9 mouse cellular contexts compared by ENCODE assay signal in genomic region chr7:84088971-84089370, GRCm38 (mm10). TPM values are rescaled to one million over a fixed set of nuclear protein-coding genes. Genes with fewer than 3 reads are reported as not detected.
DNase-seq lines count a peak whose midpoint lies in the region; ATAC-seq and TF ChIP-seq lines count a peak whose summit lies in the region.
"Had no signal": no experiment of that assay in that cellular context is flagged by ENCODE, and none has a peak within 500 bp of the region (broad histone marks: within the 10 kb centered on the region; RNA-seq: fewer than 3 reads in every experiment).

No protein-coding gene starts in this region.

- no peak for ATAC-seq in hindbrain, embryonic 14.5 days (ENCODE audit: low FRiP score)
- no peak for ATAC-seq in hindbrain, embryonic 12.5 days (ENCODE audit: low FRiP score)

- H3K27me3 ChIP-seq in hindbrain, embryonic 14.5 days (ENCODE audit: control insufficient read depth, insufficient read depth, low read length) = peaks cover 26% of the 10 kb centered on the region
- peaks cover 38% of the 10 kb centered on the region for H3K27me3 ChIP-seq in hindbrain, embryonic 12.5 days

- peak; percentile 68 for DNase-seq in hindbrain, embryonic 14.5 days (ENCODE audit: low spot score)
- peak; percentile 39 for DNase-seq in T-cell, adult 2 months (ENCODE audit: low spot score)
- DNase-seq in cerebellum, postnatal 36 days = peak; percentile 75 to 77
- DNase-seq in heart, postnatal 10 days = peak; percentile 83 to 87
- peak; percentile 69 to 80 for DNase-seq in left cerebral cortex, postnatal 14 days (ENCODE audit: low spot score in 2 of 2)
- peak; percentile 56 to 81 for DNase-seq in thymus, postnatal 10 days (ENCODE audit: low spot score in 2 of 2)

- H3K9me3 ChIP-seq in hindbrain, embryonic 14.5 days (ENCODE audit: control insufficient read depth, low read length) = no peaks in the 10 kb centered on the region
- H3K9me3 ChIP-seq in hindbrain, embryonic 12.5 days (replicated peaks) = no peaks in the 10 kb centered on the region
- H3K9me3 ChIP-seq: neural tube, embryonic 13.5 days had no signal

- WGBS in hindbrain, embryonic 14.5 days = 23% methylated on average over 4 of the region's 4 CpGs
- 17% methylated on average over 4 of the region's 4 CpGs for WGBS in hindbrain, embryonic 12.5 days
- WGBS in olfactory bulb, adult 2 months = 15% methylated on average over 4 of the region's 4 CpGs

- H3K4me3 ChIP-seq in hindbrain, embryonic 14.5 days (replicated peaks; ENCODE audit: low read length) = no peak overlapping the region
- H3K4me3 ChIP-seq in hindbrain, embryonic 12.5 days = no peak overlapping the region
- no peak overlapping the region for H3K4me3 ChIP-seq in olfactory bulb, adult 2 months (ENCODE audit: insufficient read depth, low read depth, low read length)
- H3K4me3 ChIP-seq: neural tube, embryonic 13.5 days had no signal

- H3K4me1 ChIP-seq in hindbrain, embryonic 14.5 days (replicated peaks; ENCODE audit: control insufficient read depth, insufficient read depth, low read length) = peaks cover 13% of the 10 kb centered on the region
- peaks cover 12% of the 10 kb centered on the region for H3K4me1 ChIP-seq in hindbrain, embryonic 12.5 days
- 0 out of 2 replicates have a peak, but pooled peaks cover 12% of the 10 kb centered on the region for H3K4me1 ChIP-seq in olfactory bulb, adult 2 months (ENCODE audit: control insufficient read depth, insufficient read depth, low read length)

- intact Hi-C loops in heart, postnatal 10 days (cut with DNase I) = loop anchor here (1.0 to 10.0 kb wide), 3 partner anchors 62 to 424 kb away; partner anchors contain the start of gene Abhd17c
- intact Hi-C loops in left cerebral cortex, postnatal 14 days (cut with DNase I) = loop anchor here (1.0 to 5.0 kb wide), 5 partner anchors 63 to 708 kb away; partner anchors contain the start of gene Abhd17c

- no peak overlapping the region for H3K4me2 ChIP-seq in hindbrain, embryonic 14.5 days (replicated peaks)
- H3K4me2 ChIP-seq in hindbrain, embryonic 12.5 days (replicated peaks) = no peak overlapping the region
- H3K4me2 ChIP-seq: neural tube, embryonic 13.5 days had no signal

- TF ChIP-seq CTCF in olfactory bulb, adult 2 months (IDR thresholded peaks at IDR 0.05; ENCODE audit: insufficient read depth, low read depth, low read length) = 0 out of 2 replicates have a peak, but pooled peaks have one; percentile 15

- H3K9ac ChIP-seq in hindbrain, embryonic 14.5 days = no peak overlapping the region
- H3K9ac ChIP-seq in hindbrain, embryonic 12.5 days = no peak overlapping the region
- H3K9ac ChIP-seq: neural tube, embryonic 13.5 days had no signal

- TF ChIP-seq POLR2A in olfactory bulb, adult 2 months (IDR thresholded peaks at IDR 0.05; ENCODE audit: insufficient read depth, low read depth, low read length) = no peak

- no peak overlapping the region for H3K27ac ChIP-seq in hindbrain, embryonic 14.5 days
- H3K27ac ChIP-seq in hindbrain, embryonic 12.5 days = no peak overlapping the region
- no peak overlapping the region for H3K27ac ChIP-seq in olfactory bulb, adult 2 months (ENCODE audit: insufficient read depth, low read depth, low read length)
- H3K27ac ChIP-seq: neural tube, embryonic 13.5 days had no signal

- no peaks in the 10 kb centered on the region for H3K36me3 ChIP-seq in hindbrain, embryonic 14.5 days (replicated peaks; ENCODE audit: control insufficient read depth, insufficient read depth)
- no peaks in the 10 kb centered on the region for H3K36me3 ChIP-seq in hindbrain, embryonic 12.5 days
- H3K36me3 ChIP-seq: neural tube, embryonic 13.5 days had no signal

RNA-seq across cellular contexts. Expression of gene Cemip, which starts 2.7 kb away (rescaled TPM):
- polyA plus RNA-seq in hindbrain, embryonic 14.5 days (2014; fragmentation: Nextera tagmentation; extraction: Ambion mirVana) = 0.67 and 0.70 TPM in 2 replicates
- polyA plus RNA-seq in hindbrain, embryonic 12.5 days (2016; fragmentation: Nextera tagmentation; extraction: Ambion mirVana) = 0.85 and 1.1 TPM in 2 replicates
- 1 to 10 TPM; 1.5 TPM for total RNA-seq in heart, postnatal 10 days (2021)
- total RNA-seq in left cerebral cortex, postnatal 14 days (2021) = 10 to 100 TPM; 39.7 to 44.4 TPM
- polyA plus RNA-seq in olfactory bulb, adult 2 months (2012; ENCODE audit: insufficient read depth, insufficient read length, low replicate concordance, missing spikeins) = not detected in 2 replicates
